Mouse (Mus musculus): ENCODE measurements at regions not wholly inside any gene's neighbourhood (a gene's known extent, or its start where the extent isn't known, plus 50 kb on each side); places are given as distances from the start of the nearest gene placed in this dataset.

GRCm38 (mm10) chr5:112037080-112037479 is 215.2 kb downstream of the Cryba4 start:
- H3K9me3 ChIP-seq (ENCODE audit: control insufficient read depth, low read length): no peaks in the 10 kb centered on the region
- no peak for ATAC-seq (ENCODE audit: insufficient number of reproducible peaks, low FRiP score, low TSS enrichment, low read depth)
- WGBS: 20% methylated on average over 8 of the region's 8 CpGs

GRCm38 (mm10) chr5:112039645-112040372 is 212.5 kb downstream of the Cryba4 start:
- DNase-seq (ENCODE audit: low spot score) (no peak), ATAC-seq (ENCODE audit: insufficient number of reproducible peaks, low FRiP score, low TSS enrichment, low read depth) (no peak)
- Histone ChIP-seq H3K4me3 (ENCODE audit: low read depth, low read length) (no peak overlapping the region), H3K4me2 (ENCODE audit: low read depth, severe bottlenecking) (no peak overlapping the region), H3K27ac (replicated peaks; ENCODE audit: low read depth, low read length) (no peak overlapping the region), H3K9me3 (ENCODE audit: control insufficient read depth, low read length) (no peaks in the 10 kb centered on the region), H3K9ac (ENCODE audit: low read length) (no peak overlapping the region), H3K36me3 (ENCODE audit: control insufficient read depth, insufficient read depth, low read length) (no peaks in the 10 kb centered on the region), H3K27me3 (ENCODE audit: control insufficient read depth, insufficient read depth, low read length) (peaks cover 2% of the 10 kb centered on the region; the same call in 1 of the 2 replicates), H3K4me1 (ENCODE audit: control insufficient read depth, insufficient read depth, low read length) (peaks cover 2% of the 10 kb centered on the region; the same call in 1 of the 2 replicates)
- WGBS: 77% methylated on average over 10 of the region's 10 CpGs

More at GRCm38 (mm10) chr5:112037080-112037479, 215.2 kb downstream of the Cryba4 start:
- no peak overlapping the region for H3K4me2 ChIP-seq (ENCODE audit: low read depth, severe bottlenecking)
- H3K4me1 ChIP-seq (ENCODE audit: control insufficient read depth, insufficient read depth, low read length): peaks cover 2% of the 10 kb centered on the region; the same call in 1 of the 2 replicates
- H3K27me3 ChIP-seq (ENCODE audit: control insufficient read depth, insufficient read depth, low read length): no peaks in the 10 kb centered on the region; the same call in 1 of the 2 replicates
- H3K4me3 ChIP-seq (ENCODE audit: low read depth, low read length): no peak overlapping the region
- H3K36me3 ChIP-seq (ENCODE audit: control insufficient read depth, insufficient read depth, low read length): no peaks in the 10 kb centered on the region
- H3K27ac ChIP-seq (replicated peaks; ENCODE audit: low read depth, low read length): no peak overlapping the region
- no peak overlapping the region for H3K9ac ChIP-seq (ENCODE audit: low read length)
- no peak for DNase-seq (ENCODE audit: low spot score)

GRCm38 (mm10) chr5:112040678-112041077 is 211.6 kb downstream of the Cryba4 start:
- H3K4me3 ChIP-seq (ENCODE audit: low read depth, low read length): no peak overlapping the region
- peaks cover 2% of the 10 kb centered on the region; the same call in 1 of the 2 replicates for H3K27me3 ChIP-seq (ENCODE audit: control insufficient read depth, insufficient read depth, low read length)
- 57% methylated on average over 1 of the region's 1 CpGs for WGBS
- peaks cover under 1% of the 10 kb centered on the region; the same call in 1 of the 2 replicates for H3K4me1 ChIP-seq (ENCODE audit: control insufficient read depth, insufficient read depth, low read length)
- no peaks in the 10 kb centered on the region for H3K36me3 ChIP-seq (ENCODE audit: control insufficient read depth, insufficient read depth, low read length)
- ATAC-seq (ENCODE audit: insufficient number of reproducible peaks, low FRiP score, low TSS enrichment, low read depth): no peak
- no peak overlapping the region for H3K27ac ChIP-seq (replicated peaks; ENCODE audit: low read depth, low read length)
- no peak overlapping the region for H3K4me2 ChIP-seq (ENCODE audit: low read depth, severe bottlenecking)
- H3K9ac ChIP-seq (ENCODE audit: low read length): no peak overlapping the region
- no peak for DNase-seq (ENCODE audit: low spot score)
- no peaks in the 10 kb centered on the region for H3K9me3 ChIP-seq (ENCODE audit: control insufficient read depth, low read length)

- no peak overlapping the region for H3K4me2 ChIP-seq (ENCODE audit: low read depth, severe bottlenecking)
- no peaks in the 10 kb centered on the region for H3K9me3 ChIP-seq (ENCODE audit: control insufficient read depth, low read length)
- no peak for ATAC-seq (ENCODE audit: insufficient number of reproducible peaks, low FRiP score, low TSS enrichment, low read depth)
- DNase-seq (ENCODE audit: low spot score): no peak
- WGBS: 33% methylated on average over 4 of the region's 4 CpGs
- H3K27ac ChIP-seq (replicated peaks; ENCODE audit: low read depth, low read length): no peak overlapping the region
- no peaks in the 10 kb centered on the region for H3K36me3 ChIP-seq (ENCODE audit: control insufficient read depth, insufficient read depth, low read length)
- no peaks in the 10 kb centered on the region for H3K4me1 ChIP-seq (ENCODE audit: control insufficient read depth, insufficient read depth, low read length)
- H3K4me3 ChIP-seq (ENCODE audit: low read depth, low read length): no peak overlapping the region
- no peak overlapping the region for H3K9ac ChIP-seq (ENCODE audit: low read length)
- peaks cover 2% of the 10 kb centered on the region; the same call in 1 of the 2 replicates for H3K27me3 ChIP-seq (ENCODE audit: control insufficient read depth, insufficient read depth, low read length)
Measured at GRCm38 (mm10) chr5:112041285-112041684, 211.0 kb downstream of the Cryba4 start.

GRCm38 (mm10) chr5:112042236-112042635 is 210.1 kb downstream of the Cryba4 start:
- ATAC-seq (ENCODE audit: insufficient number of reproducible peaks, low FRiP score, low TSS enrichment, low read depth) (no peak), DNase-seq (ENCODE audit: low spot score) (no peak)
- H3K4me3 ChIP-seq (ENCODE audit: low read depth, low read length): no peak overlapping the region
- no peaks in the 10 kb centered on the region for H3K4me1 ChIP-seq (ENCODE audit: control insufficient read depth, insufficient read depth, low read length)
- no peaks in the 10 kb centered on the region for H3K36me3 ChIP-seq (ENCODE audit: control insufficient read depth, insufficient read depth, low read length)
- H3K9ac ChIP-seq (ENCODE audit: low read length): no peak overlapping the region
- no peaks in the 10 kb centered on the region for H3K9me3 ChIP-seq (ENCODE audit: control insufficient read depth, low read length)
- H3K27ac ChIP-seq (replicated peaks; ENCODE audit: low read depth, low read length): no peak overlapping the region
- peaks cover 2% of the 10 kb centered on the region; the same call in 1 of the 2 replicates for H3K27me3 ChIP-seq (ENCODE audit: control insufficient read depth, insufficient read depth, low read length)
- 86% methylated on average over 11 of the region's 11 CpGs for WGBS
- H3K4me2 ChIP-seq (ENCODE audit: low read depth, severe bottlenecking): no peak overlapping the region

- Histone ChIP-seq H3K4me2 (ENCODE audit: low read depth, severe bottlenecking) (no peak overlapping the region), H3K27me3 (ENCODE audit: control insufficient read depth, insufficient read depth, low read length) (peaks cover 14% of the 10 kb centered on the region), H3K4me1 (ENCODE audit: control insufficient read depth, insufficient read depth, low read length) (no peaks in the 10 kb centered on the region), H3K9ac (ENCODE audit: low read length) (no peak overlapping the region), H3K9me3 (ENCODE audit: control insufficient read depth, low read length) (no peaks in the 10 kb centered on the region), H3K4me3 (ENCODE audit: low read depth, low read length) (no peak overlapping the region), H3K36me3 (ENCODE audit: control insufficient read depth, insufficient read depth, low read length) (no peaks in the 10 kb centered on the region), H3K27ac (replicated peaks; ENCODE audit: low read depth, low read length) (no peak overlapping the region)
- DNase-seq (ENCODE audit: low spot score) (no peak), ATAC-seq (ENCODE audit: insufficient number of reproducible peaks, low FRiP score, low TSS enrichment, low read depth) (no peak)
- 23% methylated on average over 16 of the region's 16 CpGs for WGBS
Measured at GRCm38 (mm10) chr5:112050046-112050782, 202.1 kb downstream of the Cryba4 start.

- no peak for ATAC-seq (ENCODE audit: insufficient number of reproducible peaks, low FRiP score, low TSS enrichment, low read depth)
- DNase-seq (ENCODE audit: low spot score): no peak
- 44% methylated on average over 5 of the region's 5 CpGs for WGBS
- Histone ChIP-seq H3K4me1 (ENCODE audit: control insufficient read depth, insufficient read depth, low read length) (no peaks in the 10 kb centered on the region), H3K27me3 (ENCODE audit: control insufficient read depth, insufficient read depth, low read length) (peaks cover 14% of the 10 kb centered on the region), H3K4me2 (ENCODE audit: low read depth, severe bottlenecking) (no peak overlapping the region), H3K9ac (ENCODE audit: low read length) (no peak overlapping the region), H3K36me3 (ENCODE audit: control insufficient read depth, insufficient read depth, low read length) (no peaks in the 10 kb centered on the region), H3K9me3 (ENCODE audit: control insufficient read depth, low read length) (no peaks in the 10 kb centered on the region), H3K27ac (replicated peaks; ENCODE audit: low read depth, low read length) (no peak overlapping the region), H3K4me3 (ENCODE audit: low read depth, low read length) (no peak overlapping the region)
Measured at GRCm38 (mm10) chr5:112050906-112051305, 201.4 kb downstream of the Cryba4 start.

- 83% methylated on average over 10 of the region's 10 CpGs for WGBS
Measured at GRCm38 (mm10) chr5:112051786-112052185, 200.5 kb downstream of the Cryba4 start.

More at GRCm38 (mm10) chr5:112051786-112052185, 200.5 kb downstream of the Cryba4 start:
- no peak for ATAC-seq (ENCODE audit: insufficient number of reproducible peaks, low FRiP score, low TSS enrichment, low read depth)
- Histone ChIP-seq H3K9me3 (ENCODE audit: control insufficient read depth, low read length) (no peaks in the 10 kb centered on the region), H3K27me3 (ENCODE audit: control insufficient read depth, insufficient read depth, low read length) (peaks cover 14% of the 10 kb centered on the region), H3K4me3 (ENCODE audit: low read depth, low read length) (no peak overlapping the region), H3K4me1 (ENCODE audit: control insufficient read depth, insufficient read depth, low read length) (no peaks in the 10 kb centered on the region), H3K9ac (ENCODE audit: low read length) (no peak overlapping the region), H3K27ac (replicated peaks; ENCODE audit: low read depth, low read length) (no peak overlapping the region), H3K4me2 (ENCODE audit: low read depth, severe bottlenecking) (no peak overlapping the region), H3K36me3 (ENCODE audit: control insufficient read depth, insufficient read depth, low read length) (no peaks in the 10 kb centered on the region)
- no peak for DNase-seq (ENCODE audit: low spot score)
